Mouse (Mus musculus) heart, embryonic 11.5 days (tissue): ENCODE measurements around the gene Mbnl2. TPM values are rescaled to one million over a fixed set of nuclear protein-coding genes. Genes with fewer than 3 reads are reported as not detected.

ENCODE experiments used
- ATAC-seq: fragments of 200-750 bp; cut with Nextera tagmentation; replicated peaks from 2 replicates; pipeline ENCODE4 v1.8.0; 2017; ENCODE audit warnings: moderate library complexity; ENCODE audit not compliant: insufficient number of reproducible peaks, low FRiP score, low TSS enrichment
- H3K27ac ChIP-seq: fragments of 300-500 bp; sonication (generic); 2 replicates; pipeline ENCODE4 v1.5.1; 2014; ENCODE audit warnings: mild to moderate bottlenecking, low read depth, low read length
- H3K27me3 ChIP-seq: fragments of 300-500 bp; sonication (generic); 2 replicates; pipeline ENCODE4 v1.6.1; 2014; ENCODE audit warnings: mild to moderate bottlenecking, low read length, mixed read lengths; ENCODE audit not compliant: control insufficient read depth, insufficient read depth
- H3K36me3 ChIP-seq: fragments of 300-500 bp; sonication (generic); 2 replicates; pipeline ENCODE4 v1.6.1; 2014; ENCODE audit warnings: mild to moderate bottlenecking, low read length, moderate library complexity, mixed read lengths; ENCODE audit not compliant: control insufficient read depth, insufficient read depth
- H3K4me1 ChIP-seq: fragments of 300-500 bp; sonication (generic); 2 replicates; pipeline ENCODE4 v1.6.1; 2014; ENCODE audit warnings: low read length; ENCODE audit not compliant: control insufficient read depth, insufficient read depth
- H3K4me2 ChIP-seq: fragments of 300-500 bp; sonication (generic); 2 replicates; pipeline ENCODE4 v1.6.1; 2014; ENCODE audit warnings: mild to moderate bottlenecking, moderate library complexity
- H3K4me3 ChIP-seq: fragments of 300-500 bp; sonication (generic); 2 replicates; pipeline ENCODE4 v1.5.1; 2014; ENCODE audit warnings: low read depth, low read length
- H3K9ac ChIP-seq: fragments of 300-500 bp; sonication (generic); 2 replicates; pipeline ENCODE4 v1.6.1; 2014; ENCODE audit warnings: mild to moderate bottlenecking, low read depth, low read length, moderate library complexity
- H3K9me3 ChIP-seq: fragments of 300-500 bp; sonication (generic); replicated peaks from 2 replicates; pipeline ENCODE4 v1.6.1; 2016; ENCODE audit warnings: low read length; ENCODE audit not compliant: control insufficient read depth
- WGBS: fragments of 180-500 bp; shearing (Covaris S2); extraction: QIAGEN DNeasy Blood & Tissue Kit; methylation state at CpG from one replicate; pipeline ENCODE4 v1.1.7; 2014; ENCODE audit not compliant: insufficient replicate concordance; 5-methylcytosine and 5-hydroxymethylcytosine counted together
- polyA plus RNA-seq: library from polyadenylated mRNA; unstranded; fragments of >200 nt; fragmentation: Nextera tagmentation; extraction: Ambion mirVana; gene quantifications from 2 replicates; pipeline ENCODE4 v1.2.1, GENCODE M21; 2014

Mbnl2 gene
- polyA plus RNA-seq, 1 experiment from 2014 or later: 107 TPM

DNA sequence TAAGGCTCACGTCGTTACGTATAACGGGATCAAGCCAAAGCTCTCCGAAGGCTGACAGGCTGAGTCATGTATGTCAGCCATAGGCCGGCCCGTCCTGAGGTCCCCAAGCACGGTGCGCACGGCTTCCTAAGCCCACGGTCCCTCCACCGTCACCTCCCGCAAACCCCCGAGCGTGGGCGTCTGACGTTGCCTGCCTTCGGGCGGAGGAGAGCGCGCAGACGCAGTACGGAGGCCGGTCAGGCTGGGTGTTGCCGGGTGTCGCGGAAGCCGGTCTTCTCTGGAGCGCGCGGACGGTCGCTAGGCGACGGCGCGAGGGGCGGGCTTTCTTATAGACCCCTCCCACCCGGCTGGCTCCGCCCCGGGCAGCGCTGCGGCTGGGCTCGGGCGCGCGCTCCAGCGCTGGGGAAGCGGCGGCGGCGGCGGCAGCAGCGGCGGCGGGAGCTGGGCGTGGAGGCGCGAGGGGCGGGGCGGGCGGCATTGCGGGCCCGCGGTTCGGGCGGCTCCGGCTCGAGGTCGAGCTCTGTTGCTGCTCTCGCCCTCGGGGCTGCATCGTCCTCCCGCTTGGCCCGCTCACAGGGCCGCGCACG, 202.6 kb downstream of the Mbnl2 start, which contains the start of gene Rap2a:
Rap2a (plus strand) TSS at position 463 of the 587 bp plus-strand sequence.
- Histone ChIP-seq H3K4me1 (no peaks in the 10 kb centered on the region), H3K4me2 (peak within 1 kb of the TSS; percentile 68), H3K4me3 (peak within 1 kb of the TSS; percentile 51), H3K9me3 (no peaks in the 10 kb centered on the region), H3K9ac (peak within 1 kb of the TSS; percentile 72), H3K36me3 (no peaks in the 10 kb centered on the region; the same call in 1 of the 2 replicates), H3K27ac (peak within 1 kb of the TSS; percentile 94), H3K27me3 (no peaks in the 10 kb centered on the region)
- ATAC-seq: peak; percentile 91
- WGBS: under 1% methylated on average over 58 of the region's 78 CpGs

DNA sequence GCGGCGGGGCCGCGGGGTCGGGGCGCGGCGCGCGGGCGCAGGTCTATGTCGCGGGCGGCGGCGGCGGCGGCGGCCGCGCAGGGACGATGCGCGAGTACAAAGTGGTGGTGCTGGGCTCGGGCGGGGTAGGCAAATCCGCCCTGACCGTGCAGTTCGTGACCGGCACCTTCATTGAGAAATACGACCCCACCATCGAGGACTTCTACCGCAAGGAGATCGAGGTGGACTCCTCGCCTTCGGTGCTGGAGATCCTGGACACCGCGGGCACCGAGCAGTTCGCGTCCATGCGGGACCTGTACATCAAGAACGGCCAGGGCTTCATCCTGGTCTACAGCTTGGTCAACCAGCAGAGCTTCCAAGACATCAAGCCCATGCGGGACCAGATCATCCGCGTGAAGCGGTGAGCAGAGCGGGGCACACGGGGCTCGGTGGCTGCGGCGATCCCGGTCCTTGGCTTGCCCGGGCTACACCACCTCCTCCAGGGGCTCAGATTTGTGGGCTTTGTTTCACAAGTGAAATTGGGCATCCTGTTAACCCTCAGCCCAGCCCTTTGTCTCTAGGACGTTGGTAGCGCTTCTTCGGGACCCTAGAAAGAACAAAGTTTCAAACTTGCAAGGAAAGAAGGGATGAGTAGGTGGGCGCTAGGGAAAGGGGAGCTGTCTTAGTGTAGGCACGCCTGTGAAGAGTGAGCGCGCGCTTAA, 203.3 kb downstream of the Mbnl2 start:
- peak overlapping the region; percentile 68 for H3K4me2 ChIP-seq
- peak overlapping the region; percentile 51 for H3K4me3 ChIP-seq
- no peaks in the 10 kb centered on the region for H3K9me3 ChIP-seq
- H3K4me1 ChIP-seq: no peaks in the 10 kb centered on the region
- H3K27me3 ChIP-seq: no peaks in the 10 kb centered on the region
- ATAC-seq: peak; percentile 19
- peak overlapping the region; percentile 94 for H3K27ac ChIP-seq
- H3K9ac ChIP-seq: peak overlapping the region; percentile 72
- H3K36me3 ChIP-seq: no peaks in the 10 kb centered on the region; the same call in 1 of the 2 replicates
- 1% methylated on average over 52 of the region's 62 CpGs for WGBS

GRCm38 (mm10) chr14:120480341-120480900, 205.0 kb downstream of the Mbnl2 start:
- Histone ChIP-seq H3K27ac (no peak overlapping the region), H3K27me3 (no peaks in the 10 kb centered on the region), H3K9me3 (no peaks in the 10 kb centered on the region), H3K4me2 (peak overlapping the region; percentile 46), H3K9ac (no peak overlapping the region), H3K4me3 (peak overlapping the region; percentile 51), H3K4me1 (no peaks in the 10 kb centered on the region), H3K36me3 (no peaks in the 10 kb centered on the region; the same call in 1 of the 2 replicates)
- no peak for ATAC-seq
- WGBS: 72% methylated on average over 8 of the region's 8 CpGs

GRCm38 (mm10) chr14:120480927-120481326, 205.5 kb downstream of the Mbnl2 start:
- Histone ChIP-seq H3K27ac (no peak overlapping the region), H3K4me3 (no peak overlapping the region), H3K27me3 (no peaks in the 10 kb centered on the region), H3K36me3 (no peaks in the 10 kb centered on the region; the same call in 1 of the 2 replicates), H3K4me1 (no peaks in the 10 kb centered on the region), H3K9ac (no peak overlapping the region), H3K9me3 (no peaks in the 10 kb centered on the region), H3K4me2 (peak overlapping the region; percentile 46)
- ATAC-seq: no peak
- WGBS: 84% methylated on average over 4 of the region's 4 CpGs

Other genes with a start within 250 kb of the Mbnl2 start
- gene Oxgr1, start 233.2 kb upstream of the Mbnl2 start, polyA plus RNA-seq: not detected in 2 replicates
- gene Rap2a, start 202.8 kb downstream of the Mbnl2 start, polyA plus RNA-seq: 13.8 and 15.1 TPM in 2 replicates